Comparison of ENCODE assay signal across 22 mouse cellular contexts in the genomic region with DNA sequence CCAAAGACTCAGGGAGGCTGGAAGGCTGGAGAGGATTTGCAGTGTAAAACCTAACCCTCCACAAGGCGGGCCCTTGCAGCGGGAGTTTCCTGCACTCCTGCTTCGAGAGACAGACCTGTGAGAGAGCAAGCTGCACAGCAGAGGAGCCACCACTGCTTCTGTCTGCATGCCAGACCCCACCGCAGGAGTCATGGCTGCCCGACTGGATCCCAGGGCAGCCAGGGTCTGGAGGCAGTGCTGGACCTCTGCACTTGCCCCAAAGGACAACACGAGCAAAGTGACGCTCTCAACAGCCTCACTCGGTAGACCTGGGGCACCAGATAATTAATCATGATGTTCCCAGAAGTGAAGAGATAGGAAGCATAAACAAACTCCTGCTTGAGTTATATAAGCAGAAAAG.
"Had no signal": no experiment of that assay in that cellular context is flagged by ENCODE, and none has a peak within 500 bp of the region (broad histone marks: within the 10 kb centered on the region; RNA-seq: fewer than 3 reads in every experiment).

No protein-coding gene starts in this region.

- H3K9me3 ChIP-seq: limb, embryonic 10.5 days; limb, embryonic 13.5 days; liver, embryonic 12.5 days; liver, embryonic 15.5 days; midbrain, embryonic 12.5 days; midbrain, embryonic 15.5 days; neural tube, embryonic 12.5 days; neural tube, embryonic 15.5 days; stomach, embryonic 15.5 days had no signal

- ATAC-seq: liver, embryonic 12.5 days had no signal

- H3K36me3 ChIP-seq: liver, embryonic 15.5 days; midbrain, embryonic 15.5 days; neural tube, embryonic 12.5 days; neural tube, embryonic 15.5 days; stomach, embryonic 15.5 days had no signal

- DNase-seq: kidney, adult 11 months; kidney, adult 8-10 months; kidney, postnatal 10 days; layer of hippocampus, adult 9-11 months; liver; lung, adult 18-20 months; right cerebral cortex, adult 18-20 months; right cerebral cortex, postnatal 14 days; spleen, adult 18-20 months; thymus, adult 18-20 months; thymus, postnatal 36 days had no signal

- H3K4me2 ChIP-seq: limb, embryonic 13.5 days; liver, embryonic 12.5 days; liver, embryonic 15.5 days; midbrain, embryonic 12.5 days; midbrain, embryonic 15.5 days; neural tube, embryonic 12.5 days; neural tube, embryonic 15.5 days; stomach, embryonic 15.5 days had no signal

- H3K27ac ChIP-seq: layer of hippocampus, adult 2 months; limb, embryonic 10.5 days; limb, embryonic 13.5 days; liver, embryonic 12.5 days; liver, embryonic 15.5 days; macrophage; midbrain, embryonic 12.5 days; midbrain, embryonic 15.5 days; neural tube, embryonic 12.5 days; neural tube, embryonic 15.5 days; stomach, embryonic 15.5 days had no signal

- H3K9ac ChIP-seq: limb, embryonic 13.5 days; liver, embryonic 12.5 days; liver, embryonic 15.5 days; midbrain, embryonic 12.5 days; midbrain, embryonic 15.5 days; neural tube, embryonic 12.5 days; neural tube, embryonic 15.5 days; stomach, embryonic 15.5 days had no signal

- H3K4me1 ChIP-seq: liver, embryonic 12.5 days; liver, embryonic 15.5 days; neural tube, embryonic 12.5 days had no signal

- H3K4me3 ChIP-seq: layer of hippocampus, adult 2 months; limb, embryonic 10.5 days; limb, embryonic 13.5 days; liver, embryonic 12.5 days; liver, embryonic 15.5 days; midbrain, embryonic 12.5 days; midbrain, embryonic 15.5 days; neural tube, embryonic 12.5 days; neural tube, embryonic 15.5 days; stomach, embryonic 15.5 days had no signal

- H3K27me3 ChIP-seq: limb, embryonic 13.5 days; liver, embryonic 12.5 days; liver, embryonic 15.5 days; midbrain, embryonic 12.5 days; midbrain, embryonic 15.5 days; neural tube, embryonic 12.5 days; neural tube, embryonic 15.5 days; stomach, embryonic 15.5 days had no signal
